Mouse (Mus musculus) heart, adult 2 months (tissue): ENCODE measurements around the gene Nlrp9b.
"Not testable (repeated sequence)": the region's sequence is repeated elsewhere in the genome, so short reads cannot be mapped to it uniquely, and the experiment has no call there.

Experiments
- CTCF ChIP-seq: fragments of 200-600 bp; IDR thresholded peaks from 2 replicates; pipeline ENCODE4 v1.8.1; 2022; ENCODE audit warnings: antibody characterized with exemption, mild to moderate bottlenecking, moderate library complexity
- POLR2A ChIP-seq: fragments of 200-500 bp; IDR thresholded peaks from 2 replicates; pipeline ENCODE4 v1.6.1; 2011; ENCODE audit warnings: mild to moderate bottlenecking, low read depth, low read length, control low read depth; ENCODE audit not compliant: insufficient read depth

GRCm38 (mm10) chr7:20064100-20064499 lies 72.8 kb downstream of the Nlrp9b start:
- TF ChIP-seq POLR2A, CTCF: not testable (repeated sequence)
